Mouse (Mus musculus) heart, postnatal 25 days (tissue): ENCODE data around the gene Acadvl. TPM values are rescaled to one million over a fixed set of nuclear protein-coding genes. Genes with fewer than 3 reads are reported as not detected.
A peak's percentile ranks its signal among the peaks of the same experiment; 100 is the strongest.

ENCODE experiments used
- DNase-seq: peaks from one replicate; pipeline ENCODE4 v3.0.0; 2022; ENCODE audit warnings: low spot score
- intact Hi-C: fragments of 180-260 bp; cut with DNase I; formaldehyde crosslinking; loops from one replicate; pipeline ENCODE4 v1.15.1; 2025
- microRNA-seq: library from miRNA; unstranded; fragments of <30 nt; microRNA quantifications from one replicate; pipeline ENCODE4 v1.2.0, GENCODE M21; 2022
- total RNA-seq, 2 experiments: library from RNA; stranded (reverse); gene quantifications; 2 replicates each; pipeline ENCODE4 v1.2.3; 2021

Acadvl gene
- total RNA-seq, 2 experiments from 2014 or later = 1,206 to 1,290 TPM

- intact Hi-C loops = loop anchor here (5.0 kb wide), 1 partner anchor 37 kb away; no protein-coding TSS in a partner anchor
- no peak for DNase-seq
Measured at GRCm38 (mm10) chr11:69964650-69965270, 50.5 kb downstream of the Acadvl start, which contains the start of gene Cldn7. Gene Cldn7, plus strand, starts transcription at chr11:69964779.

- no peak for DNase-seq
- intact Hi-C loops = no loop called here
Measured at GRCm38 (mm10) chr11:69961841-69962240, 53.4 kb downstream of the Acadvl start.

GRCm38 (mm10) chr11:69960616-69961015 lies 54.6 kb downstream of the Acadvl start:
- no peak for DNase-seq
- intact Hi-C loops = no loop called here

Small RNA genes lying within 50 kb of the gene (microRNA-seq; reads per million reads assigned to microRNA genes)
- gene Gm44349 = not detected
- 2,489 reads per million, percentile 87 among the genes with 10 or more reads in this experiment for gene Mir324

Other genes with a start within 250 kb of the Acadvl start
- 10 to 100 TPM; 33.3 to 39.6 TPM for gene Zbtb4, start 249.5 kb downstream of the Acadvl start, total RNA-seq
- gene Chrnb1, start 219.5 kb downstream of the Acadvl start, total RNA-seq = 1 to 10 TPM; 4.8 to 5.0 TPM
- gene Fgf11, start 213.6 kb downstream of the Acadvl start, total RNA-seq = 1 to 10 TPM; 2.2 to 2.4 TPM
- gene Tmem102, start 209.8 kb downstream of the Acadvl start, total RNA-seq = under 1 TPM; 0.26 to 0.45 TPM
- gene Gm39566, start 200.1 kb downstream of the Acadvl start, total RNA-seq = not detected
- gene Spem2, start 196.9 kb downstream of the Acadvl start, total RNA-seq = not detected
- gene Spem1, start 193.2 kb downstream of the Acadvl start, total RNA-seq = not detected
- gene Nlgn2, start 177.6 kb downstream of the Acadvl start, total RNA-seq = 1 to 10 TPM; 4.4 to 5.4 TPM
- gene Tmem256, start 176.9 kb downstream of the Acadvl start, total RNA-seq = 100 to 1,000 TPM; 186 to 199 TPM
- gene Plscr3, start 169.0 kb downstream of the Acadvl start, total RNA-seq = 10 to 100 TPM; 24.4 to 24.9 TPM
- under 1 TPM in 1 of 2 experiments, not detected in 1; 0.14 TPM for gene Tnk1, start 156.7 kb downstream of the Acadvl start, total RNA-seq
- not detected for gene Tmem95, start 137.4 kb downstream of the Acadvl start, total RNA-seq
- 1 to 10 TPM; 2.5 to 3.5 TPM for gene Kctd11, start 134.0 kb downstream of the Acadvl start, total RNA-seq
- 1 to 10 TPM in 1 of 2 experiments, under 1 TPM in 1; 0.88 to 1.1 TPM for gene Acap1, start 119.9 kb downstream of the Acadvl start, total RNA-seq
- under 1 TPM; 0.17 to 0.23 TPM for gene 2810408A11Rik, start 114.4 kb downstream of the Acadvl start, total RNA-seq
- 10 to 100 TPM; 44.9 to 46.0 TPM for gene Neurl4, start 114.3 kb downstream of the Acadvl start, total RNA-seq
- gene Gps2, start 101.5 kb downstream of the Acadvl start, total RNA-seq = 10 to 100 TPM; 24.1 to 26.7 TPM
- gene Eif5a, start 93.5 kb downstream of the Acadvl start, total RNA-seq = 100 to 1,000 TPM; 427 TPM
- 10 to 100 TPM; 18.8 to 23.4 TPM for gene Ybx2, start 79.6 kb downstream of the Acadvl start, total RNA-seq
- 100 to 1,000 TPM; 325 to 365 TPM for gene Slc2a4, start 67.2 kb downstream of the Acadvl start, total RNA-seq
- gene Cldn7, start 50.6 kb downstream of the Acadvl start, total RNA-seq = not detected
- gene Ctdnep1, start 34.3 kb downstream of the Acadvl start, total RNA-seq = 100 to 1,000 TPM; 149 to 180 TPM
- 10 to 100 TPM; 48.3 to 51.5 TPM for gene Elp5, start 32.9 kb downstream of the Acadvl start, total RNA-seq
- 100 to 1,000 TPM; 274 to 291 TPM for gene Gabarap, start 24.3 kb downstream of the Acadvl start, total RNA-seq
- gene Phf23, start 19.6 kb downstream of the Acadvl start, total RNA-seq = 10 to 100 TPM; 22.6 to 25.3 TPM
- 1 to 10 TPM; 3.9 to 5.2 TPM for gene Dvl2, start 14.8 kb downstream of the Acadvl start, total RNA-seq
- gene Dlg4, start 1.5 kb upstream of the Acadvl start, total RNA-seq = 1 to 10 TPM; 6.6 to 8.1 TPM
- not detected for gene Asgr1, start 38.7 kb upstream of the Acadvl start, total RNA-seq
- not detected for gene Asgr2, start 77.2 kb upstream of the Acadvl start, total RNA-seq
- gene Mgl2, start 114.9 kb upstream of the Acadvl start, total RNA-seq = 1 to 10 TPM; 4.3 to 4.4 TPM
- 1 to 10 TPM; 2.0 to 2.3 TPM for gene Clec10a, start 140.8 kb upstream of the Acadvl start, total RNA-seq
- gene Slc16a11, start 197.3 kb upstream of the Acadvl start, total RNA-seq = under 1 TPM in 1 of 2 experiments, not detected in 1; 0.45 TPM
- gene Slc16a13, start 205.7 kb upstream of the Acadvl start, total RNA-seq = 1 to 10 TPM; 4.2 to 4.8 TPM
- gene Bcl6b, start 214.4 kb upstream of the Acadvl start, total RNA-seq = 10 to 100 TPM; 20.0 to 22.3 TPM
- gene 0610010K14Rik, start 222.5 kb upstream of the Acadvl start, total RNA-seq = 10 to 100 TPM; 31.4 to 36.7 TPM
- gene Gm21988, start 224.4 kb upstream of the Acadvl start, total RNA-seq = 1 to 10 TPM; 2.1 to 2.3 TPM
- 100 to 1,000 TPM in 1 of 2 experiments, 10 to 100 TPM in 1; 87.9 to 103 TPM for gene Rnasek, start 224.4 kb upstream of the Acadvl start, total RNA-seq
- 1 to 10 TPM; 3.1 to 3.7 TPM for gene Alox12, start 239.9 kb upstream of the Acadvl start, total RNA-seq